Mouse (Mus musculus) gastrocnemius, adult 18-20 months (tissue): ENCODE measurements around the gene Tlr9. TPM values are rescaled to one million over a fixed set of nuclear protein-coding genes. Genes with fewer than 3 reads are reported as not detected.

Experiments used
- DNase-seq: peaks from one replicate; pipeline ENCODE4 v3.0.0; 2021; ENCODE audit warnings: low spot score
- total RNA-seq, 2 experiments: library from RNA; stranded (reverse); gene quantifications; 2 replicates each; pipeline ENCODE4 v1.2.3; 2021

Tlr9 gene
- total RNA-seq, 2 experiments from 2014 or later: 0.11 TPM; not detected in 1

DNA sequence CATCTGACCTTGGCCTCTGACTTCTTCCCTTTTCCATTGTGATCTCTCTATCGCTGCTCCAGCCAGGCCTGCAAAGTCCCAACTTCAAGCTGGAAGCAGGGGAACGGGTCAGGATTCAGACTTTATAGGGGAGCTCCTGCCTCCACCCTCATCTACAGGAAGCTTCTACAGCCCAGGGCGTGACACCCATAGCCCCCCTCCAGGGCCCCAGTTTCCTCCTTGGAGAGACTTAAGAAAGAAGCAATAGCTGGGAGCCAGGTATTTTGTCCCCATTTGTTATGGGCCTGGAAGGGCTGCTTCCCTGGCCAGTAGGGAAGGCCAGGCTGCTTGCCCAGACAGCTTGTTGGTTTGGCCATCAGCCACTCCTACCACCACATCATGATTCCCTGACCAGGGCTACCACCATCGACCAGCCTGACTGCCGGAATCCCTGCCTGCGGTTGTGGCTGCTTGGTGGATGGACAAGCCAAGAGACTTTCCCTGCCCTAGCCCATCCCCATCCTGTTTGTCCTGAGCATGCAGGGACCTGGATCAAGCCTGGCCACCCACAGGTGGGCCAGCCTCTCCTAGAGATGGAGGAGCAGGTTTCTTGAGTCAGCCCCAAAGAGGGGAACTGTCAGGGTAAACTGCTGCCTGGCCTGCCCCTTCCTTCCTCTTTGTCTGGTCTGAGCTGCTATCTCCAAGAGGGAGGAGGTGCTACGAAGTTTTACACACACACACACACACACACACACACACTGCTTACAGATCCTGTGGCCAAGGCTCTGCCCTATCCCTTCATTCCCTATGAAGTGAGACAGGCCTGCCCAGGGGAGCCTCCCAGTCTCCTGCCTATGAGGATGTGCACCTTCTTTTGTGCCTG is 18.2 kb upstream of the Tlr9 start:
- DNase-seq: no peak

DNA sequence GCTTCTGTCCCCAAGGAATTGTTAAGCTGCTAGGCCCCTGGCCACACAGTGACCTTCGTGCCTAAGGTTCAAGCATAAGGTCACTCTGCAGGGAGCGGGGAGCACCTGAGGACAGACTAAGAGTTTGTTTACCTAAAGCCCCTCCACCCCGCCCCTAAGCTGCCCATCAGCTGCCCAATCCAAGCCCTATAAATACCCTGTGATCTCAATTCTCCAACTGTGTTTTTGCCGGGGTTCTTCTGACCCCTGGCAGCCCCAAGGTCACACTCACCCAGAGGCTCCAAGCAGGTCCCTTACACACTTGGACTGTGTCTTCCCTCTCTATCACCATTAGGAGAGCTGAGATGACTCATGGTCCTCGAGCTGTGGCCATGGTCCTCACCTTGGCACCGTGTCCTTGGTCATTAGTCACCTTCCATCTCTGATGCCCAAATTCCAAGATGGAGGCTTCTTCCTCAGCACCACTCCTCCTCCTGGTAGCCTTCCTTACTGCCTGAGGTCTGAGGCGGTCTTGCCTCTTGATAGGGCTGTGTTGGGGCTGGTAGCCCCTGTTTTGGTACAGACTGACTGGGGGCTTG is 16.6 kb upstream of the Tlr9 start:
- no peak for DNase-seq

DNA sequence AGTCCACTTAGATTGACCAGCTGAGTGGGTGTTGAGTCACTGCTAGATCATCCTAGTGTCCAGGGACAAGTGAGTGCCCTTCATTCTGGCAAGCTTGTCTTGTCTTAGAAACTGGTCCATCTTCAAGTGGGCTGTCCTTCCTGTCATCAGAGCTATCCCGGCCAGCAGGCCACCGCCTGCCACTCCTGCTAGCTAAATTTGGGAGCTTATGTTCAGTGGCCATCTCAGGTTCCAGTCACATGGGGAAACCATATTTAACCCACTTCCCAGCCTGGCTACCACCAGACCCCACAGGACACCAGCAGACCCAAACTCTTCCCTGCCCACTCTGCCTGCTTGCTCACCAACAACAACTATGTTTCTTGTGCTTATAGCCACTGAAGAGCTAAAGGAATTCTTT is 15.9 kb upstream of the Tlr9 start:
- peak; percentile 85 for DNase-seq

DNA sequence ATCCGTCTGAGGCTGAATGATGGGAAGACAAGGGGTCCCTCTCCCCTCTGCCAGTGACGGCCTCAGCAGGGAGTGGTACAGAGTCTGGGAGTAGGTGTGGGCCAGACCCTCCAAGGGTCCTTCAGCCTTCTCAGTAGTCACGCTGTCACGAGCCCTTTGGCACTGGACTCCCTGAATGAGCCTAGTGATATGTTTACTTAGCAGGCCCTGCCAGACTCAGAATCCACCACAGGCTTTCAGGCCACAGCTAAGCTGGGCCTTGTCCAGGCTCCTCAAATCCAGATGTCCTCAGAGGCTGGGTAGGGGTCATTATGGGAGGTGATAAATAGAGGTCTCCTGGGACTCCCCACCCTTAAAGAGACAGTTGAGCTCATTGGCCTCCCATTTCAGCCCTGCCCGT is 14.2 kb upstream of the Tlr9 start:
- peak; percentile 51 for DNase-seq

DNA sequence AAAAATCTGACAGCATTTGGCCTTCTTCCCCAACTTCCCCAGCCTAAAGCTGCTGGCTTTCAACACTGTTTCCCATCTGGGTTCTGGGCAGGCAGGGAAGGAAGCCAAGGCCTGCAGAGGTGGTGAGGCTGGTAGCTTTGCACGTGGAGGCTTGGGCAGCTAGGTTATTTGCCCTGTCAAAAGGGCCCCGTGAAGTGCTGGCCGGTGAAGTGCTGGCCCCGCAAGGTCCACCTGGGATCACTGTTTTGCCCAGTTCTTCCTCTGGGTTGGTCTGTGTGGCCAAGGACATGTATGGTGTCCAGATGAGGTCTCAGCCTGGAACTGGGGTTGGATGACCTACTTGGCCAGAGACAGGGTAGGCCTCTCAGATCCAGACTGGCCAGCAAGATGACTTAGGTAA is 12.4 kb upstream of the Tlr9 start:
- peak; percentile 62 for DNase-seq

DNA sequence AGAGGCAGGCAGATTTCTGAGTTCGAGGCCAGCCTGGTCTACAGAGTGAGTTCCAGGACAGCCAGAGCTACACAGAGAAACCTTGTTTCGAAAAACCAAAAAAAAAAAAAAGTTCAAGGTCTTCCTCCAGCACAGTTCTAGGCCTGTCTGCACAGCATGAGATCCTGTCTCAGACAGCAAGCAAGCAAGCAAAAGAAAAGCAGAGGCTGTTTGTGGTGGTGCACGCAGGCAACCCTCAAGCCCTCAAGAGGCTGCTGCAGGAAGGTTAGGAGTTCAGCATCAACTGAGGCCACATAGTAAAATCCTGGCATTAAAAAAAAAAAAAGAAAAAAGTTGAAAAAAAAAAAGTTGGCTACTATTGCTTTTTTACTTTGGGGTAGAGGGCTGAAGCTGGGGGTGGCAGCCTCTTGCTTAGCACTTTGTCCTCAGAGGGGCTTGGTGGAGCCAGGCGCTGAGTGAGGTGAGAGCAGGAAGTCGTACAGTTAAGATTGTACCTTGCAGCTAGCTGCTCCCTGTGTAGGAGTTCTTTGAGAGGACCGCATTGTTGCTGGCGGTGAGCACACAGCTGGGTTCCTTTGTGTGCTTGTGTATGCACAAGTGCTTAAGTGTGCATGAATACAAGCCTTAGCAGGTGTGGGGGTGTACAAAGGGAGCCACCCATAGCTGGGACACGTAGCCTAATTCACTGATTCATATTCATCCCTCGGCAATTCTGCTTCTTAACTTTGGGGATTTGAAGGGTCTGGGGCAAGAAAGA is 11.4 kb upstream of the Tlr9 start:
- DNase-seq: no peak

DNA sequence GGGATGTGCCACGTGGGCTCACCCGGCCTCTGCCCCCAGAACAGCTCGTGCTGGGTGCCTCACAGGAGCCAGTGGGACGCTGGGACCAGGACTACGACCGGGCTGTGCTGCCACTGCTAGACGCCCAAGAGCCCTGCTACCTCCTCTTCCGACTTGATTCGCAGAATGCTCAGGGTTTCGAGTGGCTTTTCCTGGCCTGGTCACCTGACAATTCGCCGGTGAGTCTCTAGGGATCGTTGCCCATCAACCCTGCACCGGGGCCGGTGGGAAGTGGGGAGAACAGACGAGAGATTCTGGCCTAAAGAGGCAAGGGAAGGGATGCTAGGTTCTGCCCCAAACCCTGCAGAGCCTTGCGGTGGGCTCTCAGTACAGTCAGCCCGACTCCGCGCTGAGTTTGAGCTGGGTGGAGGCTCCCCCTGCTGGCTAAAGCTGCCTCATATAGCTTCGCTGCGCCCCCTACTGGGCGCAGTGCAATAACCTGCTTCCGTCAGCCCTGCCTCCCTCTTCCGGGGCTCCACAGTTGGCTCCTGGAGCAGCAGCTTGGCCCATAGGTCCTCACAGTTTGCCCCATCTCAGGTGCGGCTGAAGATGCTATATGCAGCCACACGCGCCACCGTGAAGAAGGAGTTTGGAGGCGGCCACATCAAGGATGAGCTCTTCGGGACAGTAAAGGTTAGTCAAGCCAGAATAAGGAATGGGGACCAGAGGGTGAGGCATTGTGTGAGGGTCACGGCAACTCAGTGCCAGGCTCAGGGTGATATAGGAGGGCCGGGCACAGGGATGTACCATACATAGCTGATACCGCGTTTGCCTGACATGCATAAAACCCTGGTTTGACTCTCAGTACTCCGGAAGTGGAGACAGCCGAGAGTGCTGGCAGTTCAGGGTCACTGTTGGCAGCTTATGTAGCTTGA is 10.5 kb upstream of the Tlr9 start:
- DNase-seq: peak; percentile 81

DNA sequence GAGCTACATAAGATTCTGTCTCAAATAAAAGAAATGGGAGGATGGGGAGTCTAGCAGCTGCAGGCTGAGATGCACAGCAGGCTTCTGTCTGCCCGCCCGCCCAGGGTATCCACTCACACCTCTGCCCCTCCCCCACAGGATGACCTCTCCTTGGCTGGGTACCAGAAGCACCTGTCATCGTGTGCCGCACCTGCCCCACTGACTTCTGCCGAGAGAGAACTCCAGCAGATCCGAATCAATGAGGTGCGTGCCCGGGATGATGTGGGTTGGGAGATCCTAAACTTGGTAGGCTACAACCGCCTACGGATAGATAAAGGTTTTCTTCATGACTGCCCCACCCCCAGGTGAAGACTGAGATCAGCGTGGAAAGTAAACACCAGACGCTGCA is 9.8 kb upstream of the Tlr9 start:
- no peak for DNase-seq

DNA sequence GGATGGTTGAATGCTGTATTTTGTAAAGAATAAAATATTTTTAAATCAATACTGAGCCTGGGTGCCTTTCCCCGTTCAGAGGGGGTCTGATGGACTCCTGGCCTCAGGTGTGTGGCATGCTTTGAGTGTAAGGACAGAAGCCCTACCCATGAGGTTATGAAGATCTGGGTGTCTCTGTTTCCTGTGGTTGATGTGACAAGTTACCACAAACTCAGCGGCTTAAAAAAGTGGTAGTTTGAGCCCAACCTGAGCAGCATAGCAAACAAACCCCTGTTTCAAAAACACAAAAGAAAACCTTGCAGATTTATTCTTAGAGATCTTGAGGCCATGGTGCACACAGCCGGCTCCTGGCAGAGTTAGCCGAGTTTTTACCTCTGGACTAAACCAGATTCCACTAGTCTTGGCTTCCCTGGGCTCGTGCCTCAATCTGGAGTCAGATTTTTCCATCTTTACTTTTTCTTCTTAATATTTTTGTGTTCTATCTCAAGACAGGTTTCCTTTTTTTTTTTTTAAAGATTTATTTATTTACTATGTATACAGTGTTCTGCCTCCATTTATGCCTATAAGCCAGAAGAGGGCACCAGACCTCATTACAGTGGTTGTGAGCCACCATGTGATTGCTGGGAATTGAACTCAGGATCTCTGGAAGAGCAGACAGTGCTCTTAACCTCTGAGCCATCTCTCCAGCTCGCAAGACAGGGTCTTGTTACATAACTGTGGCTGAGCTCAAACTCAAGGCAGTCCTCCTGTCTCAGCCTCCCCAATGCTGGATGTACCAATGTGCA is 6.9 kb upstream of the Tlr9 start:
- DNase-seq: no peak

DNA sequence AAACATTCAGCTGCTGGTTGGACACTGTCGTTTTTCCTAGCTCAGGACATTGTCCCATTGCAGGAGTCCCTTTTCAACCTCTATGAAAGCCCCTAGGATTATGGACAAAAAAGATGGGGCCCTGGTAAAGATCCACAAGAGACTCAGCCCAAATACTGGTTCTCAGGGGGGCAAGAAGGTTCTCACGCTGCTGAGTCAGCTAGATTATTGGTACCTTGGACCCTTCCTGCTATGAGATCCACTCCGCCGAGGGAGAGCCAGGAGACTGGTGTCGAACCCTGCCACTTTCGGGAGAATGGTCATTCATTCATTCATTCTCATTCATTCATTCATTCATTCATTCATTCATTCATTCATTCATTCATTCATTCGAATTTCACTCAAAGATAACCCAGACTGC is 5.4 kb upstream of the Tlr9 start:
- no peak for DNase-seq

DNA sequence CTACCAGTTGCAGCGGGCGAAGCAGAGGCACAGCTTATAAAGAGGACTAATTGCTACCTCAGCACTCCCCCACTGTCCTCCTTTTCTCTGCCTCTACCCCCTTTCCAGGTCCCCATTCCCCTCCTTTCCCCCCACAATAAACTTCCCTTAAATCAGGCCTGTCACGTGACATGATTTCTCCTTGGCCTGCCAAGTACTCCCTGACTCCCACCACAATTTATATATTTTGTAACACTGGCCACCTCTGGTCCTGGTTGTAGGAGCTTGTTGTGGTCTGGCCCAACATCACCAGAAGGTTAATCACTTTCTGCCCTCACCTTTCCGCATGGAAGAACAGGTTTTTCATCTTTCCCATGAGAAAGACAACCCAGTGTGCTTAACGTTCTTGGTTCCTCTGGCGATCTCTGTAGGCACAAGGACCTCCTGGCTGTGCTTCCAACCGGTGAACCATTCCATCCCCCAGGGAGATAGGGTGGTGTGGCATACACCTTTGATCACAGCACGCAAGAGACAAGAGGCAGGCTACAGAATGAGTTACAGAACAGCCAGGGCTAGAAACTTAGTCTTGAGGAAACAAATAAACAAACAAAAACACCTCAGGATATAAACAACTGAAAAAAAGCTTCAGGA is 1.4 kb upstream of the Tlr9 start:
- DNase-seq: no peak

DNA sequence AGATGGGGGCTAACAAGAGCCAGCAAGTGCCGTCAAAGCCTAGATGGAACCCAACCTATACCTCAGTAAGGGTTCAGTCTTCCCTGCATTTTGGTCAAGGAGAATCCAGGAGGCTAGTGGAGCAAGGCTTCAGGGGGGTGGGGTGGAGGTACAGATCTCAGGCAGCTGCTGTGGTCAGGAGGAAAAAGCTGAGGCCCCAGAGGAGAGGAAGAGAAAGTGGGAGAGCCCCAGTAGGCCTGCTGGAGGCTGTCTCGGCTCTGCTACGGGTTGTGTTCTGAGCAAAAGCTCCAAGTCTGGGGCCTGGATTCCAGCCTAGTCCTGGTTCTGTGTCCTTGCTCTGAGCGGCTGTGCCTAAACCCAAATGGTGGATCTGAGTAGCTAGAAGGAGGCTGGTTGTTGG is 596 bp downstream of the Tlr9 start:
- no peak for DNase-seq

DNA sequence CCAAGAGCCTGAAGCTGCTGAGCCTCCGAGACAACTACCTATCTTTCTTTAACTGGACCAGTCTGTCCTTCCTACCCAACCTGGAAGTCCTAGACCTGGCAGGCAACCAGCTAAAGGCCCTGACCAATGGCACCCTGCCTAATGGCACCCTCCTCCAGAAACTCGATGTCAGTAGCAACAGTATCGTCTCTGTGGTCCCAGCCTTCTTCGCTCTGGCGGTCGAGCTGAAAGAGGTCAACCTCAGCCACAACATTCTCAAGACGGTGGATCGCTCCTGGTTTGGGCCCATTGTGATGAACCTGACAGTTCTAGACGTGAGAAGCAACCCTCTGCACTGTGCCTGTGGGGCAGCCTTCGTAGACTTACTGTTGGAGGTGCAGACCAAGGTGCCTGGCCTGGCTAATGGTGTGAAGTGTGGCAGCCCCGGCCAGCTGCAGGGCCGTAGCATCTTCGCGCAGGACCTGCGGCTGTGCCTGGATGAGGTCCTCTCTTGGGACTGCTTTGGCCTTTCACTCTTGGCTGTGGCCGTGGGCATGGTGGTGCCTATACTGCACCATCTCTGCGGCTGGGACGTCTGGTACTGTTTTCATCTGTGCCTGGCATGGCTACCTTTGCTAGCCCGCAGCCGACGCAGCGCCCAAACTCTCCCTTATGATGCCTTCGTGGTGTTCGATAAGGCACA is 3.2 kb downstream of the Tlr9 start:
- no peak for DNase-seq

DNA sequence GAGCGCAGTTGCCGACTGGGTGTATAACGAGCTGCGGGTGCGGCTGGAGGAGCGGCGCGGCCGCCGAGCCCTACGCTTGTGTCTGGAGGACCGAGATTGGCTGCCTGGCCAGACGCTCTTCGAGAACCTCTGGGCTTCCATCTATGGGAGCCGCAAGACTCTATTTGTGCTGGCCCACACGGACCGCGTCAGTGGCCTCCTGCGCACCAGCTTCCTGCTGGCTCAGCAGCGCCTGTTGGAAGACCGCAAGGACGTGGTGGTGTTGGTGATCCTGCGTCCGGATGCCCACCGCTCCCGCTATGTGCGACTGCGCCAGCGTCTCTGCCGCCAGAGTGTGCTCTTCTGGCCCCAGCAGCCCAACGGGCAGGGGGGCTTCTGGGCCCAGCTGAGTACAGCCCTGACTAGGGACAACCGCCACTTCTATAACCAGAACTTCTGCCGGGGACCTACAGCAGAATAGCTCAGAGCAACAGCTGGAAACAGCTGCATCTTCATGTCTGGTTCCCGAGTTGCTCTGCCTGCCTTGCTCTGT is 3.8 kb downstream of the Tlr9 start:
- DNase-seq: no peak

DNA sequence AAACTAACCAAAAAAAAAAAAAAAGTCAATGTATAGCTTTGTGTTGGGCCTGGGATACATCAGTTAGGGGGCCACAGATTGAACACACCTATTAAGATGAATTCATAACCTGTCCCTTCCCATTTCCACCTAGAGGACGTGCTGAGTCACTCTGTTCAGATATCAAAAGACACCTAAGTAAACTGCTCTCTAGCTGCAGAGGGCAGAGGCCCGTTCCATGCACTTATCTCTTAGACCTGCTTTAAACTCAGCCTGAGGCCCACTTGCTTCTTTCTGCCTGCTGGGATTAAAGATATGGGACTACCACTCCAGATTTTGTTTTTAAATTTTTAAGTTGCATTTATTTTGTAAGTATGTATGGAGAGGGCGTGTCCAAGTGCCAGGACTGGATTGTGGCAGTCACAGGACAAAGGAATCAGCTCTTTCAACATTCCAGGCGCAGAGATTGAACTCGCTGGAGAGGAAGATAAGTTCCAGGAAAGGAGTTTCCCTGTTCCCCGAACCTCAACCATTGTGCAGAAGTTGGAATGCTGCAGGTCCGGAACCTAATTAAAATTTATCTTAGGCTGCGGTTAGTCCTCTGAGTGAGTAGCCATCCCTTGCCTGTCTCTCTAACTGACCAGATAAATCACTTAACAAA is 5.5 kb downstream of the Tlr9 start:
- DNase-seq: no peak

DNA sequence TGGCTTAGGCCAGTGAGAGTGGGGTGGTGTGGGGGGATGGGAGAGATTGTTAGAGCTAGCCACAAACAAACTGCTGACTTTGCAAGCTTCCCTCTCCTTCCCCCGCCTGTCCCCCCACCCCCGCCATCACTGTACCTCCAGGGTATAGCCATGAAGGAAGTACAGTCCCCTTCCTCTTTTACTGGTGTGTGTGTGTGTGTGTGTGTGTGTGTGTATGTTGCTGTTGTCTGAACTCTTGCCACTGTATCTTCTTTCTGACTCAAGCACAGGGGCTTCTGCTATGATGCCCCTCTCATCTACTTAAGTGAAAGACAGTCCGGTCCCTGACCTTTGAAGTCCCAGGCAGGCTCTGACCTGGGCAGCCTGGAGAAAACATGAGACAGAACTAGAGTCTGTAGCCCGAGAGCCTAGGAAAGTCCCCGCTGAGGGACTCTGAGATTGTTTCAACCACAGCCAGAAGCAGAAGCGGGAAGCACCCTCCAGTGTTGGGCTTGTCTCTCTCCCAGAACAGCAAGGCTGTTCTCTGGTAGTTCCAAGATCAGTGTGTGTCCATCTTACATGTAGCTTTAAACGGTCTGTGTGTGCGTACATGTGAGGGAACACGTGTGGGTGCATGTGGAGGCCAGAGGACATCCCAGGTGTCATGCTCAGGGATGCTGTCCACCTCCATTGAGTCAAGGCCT is 7.8 kb downstream of the Tlr9 start:
- no peak for DNase-seq

DNA sequence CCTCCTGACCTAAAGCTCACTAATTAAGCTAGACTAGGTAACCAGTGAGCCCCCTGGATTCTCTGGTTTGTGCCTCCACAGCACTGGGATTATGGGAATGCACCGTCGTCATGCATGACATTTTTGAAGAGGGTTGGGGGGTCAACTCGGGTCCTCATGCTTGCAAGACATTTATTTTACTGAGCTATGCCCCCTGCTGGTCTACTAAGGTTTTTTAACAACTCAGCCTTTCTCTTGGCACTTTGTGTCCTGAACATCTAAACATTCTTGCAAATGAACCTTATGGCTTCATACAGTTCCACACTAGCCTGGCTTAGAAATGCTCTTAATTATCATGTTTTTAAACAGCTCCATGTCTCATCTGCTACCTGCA is 8.3 kb downstream of the Tlr9 start:
- no peak for DNase-seq

DNA sequence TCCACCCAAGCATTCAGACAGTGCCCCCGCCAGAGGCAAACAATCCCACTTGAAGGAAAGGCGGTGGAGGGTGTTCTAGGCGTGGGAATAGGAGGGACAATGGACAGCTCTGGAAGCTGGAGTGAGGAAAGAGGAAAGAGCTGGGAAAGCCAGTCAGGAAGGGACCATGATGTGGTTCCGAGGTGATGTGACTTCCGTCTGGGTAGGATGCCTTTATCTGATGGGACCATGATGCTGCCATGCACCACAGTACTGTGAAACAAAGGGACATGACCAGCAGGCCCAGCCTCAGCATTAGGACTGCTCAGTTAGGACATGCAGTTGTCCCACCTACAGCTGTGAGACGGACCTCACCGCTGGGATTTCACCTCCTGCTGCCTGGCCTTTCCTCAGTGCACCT is 8.8 kb downstream of the Tlr9 start:
- no peak for DNase-seq
